Mouse (Mus musculus) regulatory T cell (primary cell): Measurements from ENCODE around the gene Nyap2.

ENCODE experiments used
- in situ Hi-C: fragments of 300-600 bp; cut with MboI, MseI; formaldehyde crosslinking; loops from one replicate; pipeline ENCODE4 v1.15.1; 2025; ENCODE audit warnings: high pct_unique_total_duplicates

The Nyap2 gene

DNA sequence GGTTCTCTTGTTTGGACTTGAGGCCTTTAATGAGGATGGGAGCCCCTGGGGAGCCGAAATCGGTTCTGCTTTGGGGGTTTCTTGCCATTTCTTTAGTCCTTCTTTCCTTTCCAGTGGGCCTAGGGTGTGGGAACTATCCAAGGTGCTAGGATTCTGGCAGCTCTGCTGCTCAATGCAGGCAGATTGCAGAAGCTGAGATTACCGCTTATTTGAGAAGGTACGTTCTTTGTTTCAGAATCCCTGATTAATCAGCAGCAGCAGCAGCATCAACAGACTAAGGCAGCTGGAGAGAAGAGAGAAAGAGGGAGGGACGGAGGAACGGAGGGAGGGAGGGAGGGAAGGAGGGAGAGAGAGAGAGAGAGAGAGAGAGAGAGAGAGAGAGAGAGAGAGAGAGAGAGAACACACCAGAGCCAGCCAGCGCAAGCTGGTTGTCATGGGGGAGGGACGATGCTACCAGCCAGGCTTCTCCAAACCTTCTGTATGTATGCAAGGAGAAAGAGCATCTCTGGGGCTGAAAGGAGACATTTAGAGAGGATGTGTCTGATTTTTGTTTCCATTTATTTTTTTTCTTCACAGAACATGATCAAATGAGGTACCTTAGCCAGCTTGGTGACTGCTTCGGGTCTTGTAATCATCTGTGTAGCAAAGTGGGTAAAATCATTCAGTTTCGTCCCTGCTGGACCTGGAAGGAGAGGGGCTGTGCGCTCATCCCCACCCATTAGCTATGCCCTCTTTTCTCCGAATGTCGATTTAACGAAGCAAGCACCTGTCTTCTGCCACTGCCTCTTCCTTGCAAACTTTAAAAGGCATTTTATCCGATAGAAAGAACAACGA, at the start of gene Nyap2:
Gene Nyap2, plus strand, starts transcription at position 120 of the 834 bp plus-strand sequence.
- in situ Hi-C loops = no loop called here

DNA sequence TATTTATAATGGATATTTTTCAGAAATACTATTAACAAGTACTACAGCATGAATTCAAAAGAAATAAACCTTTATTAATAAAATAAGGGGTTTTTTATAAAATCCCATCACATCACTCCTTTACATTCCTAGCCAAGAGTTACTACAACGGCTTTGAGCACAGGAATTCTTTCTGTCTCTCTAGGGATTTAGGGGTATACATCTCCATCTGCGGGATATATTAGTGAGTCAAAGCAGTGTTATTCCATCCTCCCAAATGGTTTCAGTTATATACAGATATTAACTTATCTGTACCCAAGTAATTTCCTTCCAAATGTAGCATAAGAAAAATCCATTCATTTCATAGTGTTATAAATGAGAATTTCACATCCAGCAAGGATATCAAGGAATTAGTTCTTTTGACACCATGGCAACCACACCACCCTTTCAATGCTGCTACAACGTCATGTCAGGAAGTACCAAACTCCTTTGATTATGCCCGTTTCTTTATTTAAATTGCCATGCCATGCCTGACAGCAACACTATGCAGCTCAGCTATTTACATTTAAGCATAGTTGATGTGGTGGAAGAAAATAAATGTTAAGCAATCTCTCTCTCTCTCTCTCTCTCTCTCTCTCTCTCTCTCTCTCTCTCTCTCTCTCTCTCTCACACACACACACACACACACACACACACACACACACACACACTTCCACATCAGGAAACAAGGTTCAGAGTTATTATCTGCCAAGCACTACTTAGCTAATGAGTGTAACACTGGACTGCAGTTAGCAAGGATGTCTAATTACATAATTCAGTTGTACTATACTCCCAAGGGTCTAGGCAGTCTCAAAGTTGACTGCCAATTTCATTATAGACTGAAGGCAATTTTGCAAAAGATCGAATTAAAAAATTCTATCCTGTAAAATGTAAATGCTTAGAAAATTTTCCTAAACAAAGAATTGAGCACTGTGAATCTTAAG, 33.6 kb upstream of the Nyap2 start:
- in situ Hi-C loops = no loop called here

DNA sequence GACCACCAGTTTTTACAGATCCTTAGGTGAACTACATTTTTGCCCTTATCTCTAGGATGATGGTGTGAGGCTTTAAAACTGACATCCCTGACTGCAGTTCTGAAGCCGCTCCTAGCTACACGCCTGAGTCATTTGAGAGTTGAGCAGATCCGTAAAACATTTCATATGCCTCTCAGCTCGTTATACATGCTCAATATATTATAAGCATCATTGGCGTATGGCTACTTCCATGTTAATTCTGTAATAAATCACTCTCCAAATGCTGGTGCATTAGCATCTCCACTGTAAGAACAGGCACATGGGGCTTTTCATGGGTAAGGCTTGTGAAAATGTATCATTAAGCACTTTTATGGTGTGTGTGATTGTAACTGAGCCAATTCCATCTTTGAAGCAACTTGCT, 18.4 kb upstream of the Nyap2 start:
- in situ Hi-C loops = no loop called here

DNA sequence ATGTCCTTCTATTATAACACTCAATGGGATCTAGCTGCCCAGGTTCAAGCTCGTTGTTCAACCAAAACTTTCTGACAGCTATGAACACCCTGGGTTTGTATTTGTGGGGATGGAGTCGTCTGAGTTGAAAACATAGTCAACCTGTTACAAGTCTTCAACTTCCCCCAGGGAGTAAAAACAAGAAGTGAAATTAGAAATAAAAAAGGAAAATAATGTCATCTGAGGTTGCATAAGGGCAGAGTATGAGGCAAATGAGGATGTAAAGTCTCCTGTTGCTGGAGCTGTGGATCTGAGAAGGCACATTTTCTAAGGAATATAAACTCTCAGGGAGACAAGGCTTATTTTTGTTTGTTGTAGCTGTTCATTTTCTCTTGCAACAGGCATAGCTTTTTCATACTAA, 17.9 kb upstream of the Nyap2 start:
- in situ Hi-C loops = no loop called here

DNA sequence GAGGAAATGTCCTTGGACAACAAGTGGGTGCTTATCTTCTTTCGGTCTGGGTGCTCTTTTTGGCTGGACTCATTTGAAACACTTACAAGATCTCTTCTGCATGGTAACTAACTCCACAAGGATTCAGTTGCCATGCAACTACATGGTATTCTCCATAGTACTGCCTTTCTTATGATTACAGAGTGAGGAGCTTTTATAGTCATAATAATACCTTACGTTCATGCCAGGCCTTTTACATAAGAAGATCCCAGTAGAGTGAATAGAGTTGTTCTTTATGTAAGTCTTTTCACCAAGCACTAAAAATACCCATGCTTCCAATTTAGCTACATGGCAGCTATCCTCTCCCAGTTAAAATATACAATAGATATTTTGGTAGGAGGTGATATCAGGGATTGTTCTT, 13.9 kb upstream of the Nyap2 start:
- in situ Hi-C loops = loop anchor here (5.0 kb wide), 1 partner anchor 109 kb away; no protein-coding TSS in a partner anchor

DNA sequence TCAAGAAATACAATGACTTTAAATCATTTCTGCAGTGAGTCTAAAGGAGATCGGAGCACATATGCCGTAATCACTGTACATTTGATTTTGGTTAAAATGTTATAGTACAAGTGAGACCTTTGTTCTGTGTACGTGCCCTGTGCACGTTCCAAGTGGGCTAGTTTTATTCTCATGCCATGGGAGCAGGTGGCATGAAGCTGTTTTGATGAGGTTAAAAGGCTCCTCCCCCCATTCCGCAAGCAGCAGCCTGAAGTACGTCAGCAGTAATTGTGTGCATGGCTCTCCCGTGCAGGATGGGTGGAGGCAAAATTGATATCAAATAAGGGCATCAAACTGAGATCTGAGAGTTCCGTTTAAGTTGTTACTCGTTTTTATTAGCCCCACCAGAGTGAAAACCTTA, 491 bp upstream of the Nyap2 start:
- in situ Hi-C loops = no loop called here

DNA sequence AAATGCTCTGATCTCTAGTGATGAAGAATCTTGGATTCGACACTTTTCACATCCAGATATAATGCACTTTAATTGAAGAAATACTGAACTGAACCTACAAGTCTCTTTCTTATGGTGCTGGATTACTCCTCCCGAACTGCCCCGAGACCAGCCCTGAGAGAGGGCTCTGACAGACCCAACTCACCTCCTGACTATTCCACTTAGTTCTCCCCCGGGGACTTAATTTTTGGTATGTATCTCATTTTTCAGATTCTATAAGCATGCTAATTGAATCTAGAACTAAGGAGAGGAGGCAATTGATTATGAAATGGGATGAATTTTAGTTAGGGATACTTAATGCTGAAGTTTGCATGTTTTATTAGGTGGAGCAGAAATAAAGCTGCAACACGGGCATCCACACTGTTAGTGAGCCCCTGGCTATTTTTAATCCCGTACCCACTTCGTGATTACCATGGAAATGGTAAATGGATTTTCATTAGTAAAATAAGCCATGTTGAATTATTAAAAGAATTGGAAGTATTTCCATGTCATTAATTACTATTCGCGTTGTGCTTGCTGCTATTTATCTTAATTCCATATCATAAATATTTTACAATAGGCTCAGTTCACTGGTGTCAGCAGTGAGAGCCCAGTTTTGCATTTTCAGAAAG, 1.0 kb downstream of the Nyap2 start:
- in situ Hi-C loops = no loop called here

DNA sequence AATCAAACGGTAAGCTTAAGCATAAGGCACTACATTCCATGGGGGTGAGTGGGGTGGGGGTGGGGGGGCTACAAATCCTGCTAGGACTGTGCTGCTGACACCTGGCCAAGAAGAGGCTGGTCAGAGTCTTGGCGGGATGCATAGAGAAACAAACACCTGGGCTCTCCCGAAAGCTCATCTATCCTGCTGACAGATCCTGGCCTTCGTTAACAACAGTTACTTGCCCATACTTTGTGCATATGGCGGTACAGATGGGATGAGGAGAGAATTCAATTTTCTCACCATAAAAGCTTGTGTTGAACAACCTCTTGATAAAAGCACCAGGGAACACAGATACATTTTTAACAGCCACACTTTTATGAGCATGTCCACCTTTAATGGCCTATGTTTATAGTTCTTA, 10.7 kb downstream of the Nyap2 start:
- in situ Hi-C loops = no loop called here

DNA sequence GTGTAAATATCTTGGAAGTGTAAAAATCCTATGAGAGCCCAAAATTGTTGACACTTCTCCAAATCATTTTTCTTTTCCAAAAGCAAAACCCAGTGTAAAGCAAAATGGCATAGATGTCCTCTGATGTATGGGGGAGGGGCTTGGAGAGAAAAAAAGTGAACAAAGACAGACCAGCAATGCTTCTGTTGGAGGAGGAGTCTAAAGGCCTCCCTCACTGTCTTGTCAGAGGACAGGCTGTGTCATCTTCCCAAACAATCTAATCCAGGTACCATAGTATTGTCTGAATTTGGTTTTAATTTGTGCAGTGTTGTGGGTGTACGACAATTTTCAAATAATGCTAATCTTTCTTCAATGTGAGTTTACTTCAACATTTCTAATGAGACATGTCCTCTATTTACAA, 13.7 kb downstream of the Nyap2 start:
- in situ Hi-C loops = no loop called here

DNA sequence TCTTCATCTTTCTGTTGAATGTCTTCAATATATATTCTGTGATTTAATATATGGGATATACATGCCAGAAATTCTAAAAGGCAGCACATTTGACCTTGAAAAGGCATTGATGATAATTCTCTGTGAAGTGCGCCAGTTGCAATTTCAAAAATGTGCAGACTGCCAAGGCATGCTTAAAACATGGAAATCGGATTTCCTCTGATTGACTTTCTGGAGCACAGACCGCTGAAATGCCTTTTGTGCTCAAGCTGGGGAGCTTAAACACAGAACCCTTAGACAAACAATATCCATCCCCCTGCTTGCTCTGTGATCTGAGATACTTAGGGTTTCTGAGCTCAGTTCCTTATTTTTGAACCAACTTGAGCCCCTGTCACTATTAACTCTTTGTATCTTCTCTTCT, 14.2 kb downstream of the Nyap2 start:
- in situ Hi-C loops = no loop called here

DNA sequence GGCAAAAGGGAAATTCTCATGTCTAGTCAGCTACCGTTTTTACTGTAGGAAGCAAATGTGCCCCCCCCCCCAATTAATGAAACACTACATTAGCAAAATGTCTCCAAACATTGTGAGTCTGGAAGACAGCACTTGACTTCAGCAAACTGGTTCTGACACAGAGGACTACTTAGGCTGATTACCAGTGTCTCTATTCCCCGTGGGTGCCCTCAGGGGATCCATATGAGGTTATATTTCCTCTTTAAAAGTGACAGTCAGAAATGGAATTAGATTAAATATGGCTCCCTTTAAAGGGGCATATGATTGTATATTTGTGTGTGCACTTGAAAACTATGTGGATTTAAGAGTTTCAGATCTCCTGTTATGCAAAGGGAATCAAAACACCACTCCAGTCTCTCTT, 15.3 kb downstream of the Nyap2 start:
- in situ Hi-C loops = no loop called here

DNA sequence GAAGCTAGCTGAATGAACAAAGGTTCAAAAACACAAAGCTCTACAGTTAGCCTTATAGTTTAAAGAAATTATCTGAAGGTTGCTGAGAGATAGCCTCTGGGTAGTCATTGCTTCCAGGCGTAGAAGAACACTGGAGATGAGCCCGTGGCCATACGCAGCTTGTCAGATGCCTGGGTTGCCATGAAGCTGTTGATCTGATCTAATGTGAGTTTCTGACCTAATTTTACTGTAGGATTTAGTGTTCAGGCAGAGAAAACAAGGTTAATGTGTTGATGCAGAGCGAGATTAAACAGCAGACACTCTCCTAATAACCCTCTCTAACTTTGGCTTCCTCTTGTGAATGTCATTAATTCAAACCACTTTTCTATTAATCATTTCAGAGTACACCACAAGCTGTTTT, 16.1 kb downstream of the Nyap2 start:
- in situ Hi-C loops = no loop called here

DNA sequence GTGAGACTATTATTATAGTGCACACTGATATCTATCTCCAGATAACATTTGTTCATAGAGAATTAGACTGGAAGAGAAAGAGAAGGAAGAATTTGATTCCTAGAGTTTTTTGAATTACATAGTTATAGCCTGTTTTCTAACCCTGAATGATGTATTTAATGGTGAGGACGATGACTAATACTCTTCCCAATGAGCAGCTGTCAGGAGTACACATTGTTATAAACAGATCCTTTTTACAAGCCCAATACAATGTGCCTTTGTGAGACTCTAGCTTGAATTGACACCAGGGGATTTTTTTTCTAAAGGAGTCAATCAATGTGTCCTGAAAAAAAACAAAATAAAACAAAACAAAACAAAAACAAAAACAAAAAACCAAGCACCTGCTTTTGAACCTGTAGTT, 22.2 kb downstream of the Nyap2 start:
- in situ Hi-C loops = no loop called here

DNA sequence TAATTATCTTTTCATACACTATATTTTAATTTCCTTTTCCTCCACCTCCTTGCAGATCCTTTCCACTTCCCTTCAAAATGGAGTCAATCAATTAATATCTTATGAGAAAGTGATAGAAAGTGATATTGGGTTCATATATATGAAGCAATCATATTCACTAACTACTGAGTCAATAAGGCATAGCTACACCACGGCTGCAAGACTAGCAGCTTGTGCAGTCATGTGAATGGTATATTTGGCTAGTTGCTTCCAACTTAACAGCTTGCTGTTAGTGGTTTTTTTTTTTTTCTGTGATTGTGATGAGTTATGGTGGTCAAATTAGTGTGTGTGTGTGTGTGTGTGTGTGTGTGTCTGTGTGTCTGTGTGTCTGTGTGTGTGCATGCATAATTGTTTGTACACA, 25.0 kb downstream of the Nyap2 start:
- in situ Hi-C loops = no loop called here

DNA sequence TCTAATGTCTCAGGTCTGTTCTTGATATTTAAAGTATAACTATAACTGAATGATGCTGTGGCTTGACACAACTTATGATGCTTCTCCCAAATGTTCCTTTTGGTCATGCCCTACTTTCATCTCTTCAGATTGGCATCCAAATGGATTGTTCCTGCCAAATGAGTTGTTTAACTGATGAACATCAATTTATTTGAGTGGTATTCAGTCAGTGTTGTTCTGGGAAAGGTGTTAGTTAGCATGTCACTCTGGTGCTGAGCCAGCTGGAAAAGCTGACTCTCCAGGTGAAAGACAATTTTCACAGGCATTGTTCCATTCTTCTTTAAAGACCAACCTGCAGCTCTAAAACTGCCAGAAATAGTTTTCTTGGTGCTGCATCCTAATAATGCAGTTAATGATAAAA, 43.0 kb downstream of the Nyap2 start:
- in situ Hi-C loops = no loop called here

DNA sequence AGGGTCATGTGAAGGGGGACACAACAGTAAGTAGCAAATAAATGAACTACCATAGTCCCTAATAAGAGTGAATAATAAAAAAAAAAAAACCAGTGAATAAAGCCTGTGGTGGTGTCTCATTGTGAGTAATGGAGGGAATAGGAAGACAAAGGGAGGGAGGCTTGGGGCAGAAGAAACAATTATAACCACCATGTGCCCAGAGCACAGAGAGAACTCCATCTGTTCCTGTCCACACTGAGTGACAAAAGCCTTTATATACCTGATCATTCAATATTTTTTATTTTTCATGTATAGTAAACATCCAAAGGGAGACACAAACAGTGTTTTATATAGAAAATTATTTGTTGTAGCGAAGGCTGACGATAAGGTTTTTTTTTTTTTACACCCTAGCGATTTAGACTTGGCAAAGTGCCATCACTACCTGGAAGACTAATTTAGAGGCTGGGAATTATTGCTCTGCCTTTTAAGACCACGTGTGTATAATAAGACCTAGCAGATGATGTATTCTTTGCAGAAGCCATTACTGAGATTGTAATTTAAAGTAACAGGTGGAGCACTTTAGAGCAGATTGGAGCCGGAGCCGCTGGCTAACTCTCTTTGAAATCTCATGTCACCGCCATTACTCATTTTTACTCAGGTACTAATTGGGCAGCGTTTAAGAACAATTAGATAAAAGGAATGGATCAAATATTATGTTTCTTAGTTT, 55.4 kb downstream of the Nyap2 start:
- in situ Hi-C loops = loop anchor here (5.0 kb wide), 1 partner anchor 50 kb away; no protein-coding TSS in a partner anchor

DNA sequence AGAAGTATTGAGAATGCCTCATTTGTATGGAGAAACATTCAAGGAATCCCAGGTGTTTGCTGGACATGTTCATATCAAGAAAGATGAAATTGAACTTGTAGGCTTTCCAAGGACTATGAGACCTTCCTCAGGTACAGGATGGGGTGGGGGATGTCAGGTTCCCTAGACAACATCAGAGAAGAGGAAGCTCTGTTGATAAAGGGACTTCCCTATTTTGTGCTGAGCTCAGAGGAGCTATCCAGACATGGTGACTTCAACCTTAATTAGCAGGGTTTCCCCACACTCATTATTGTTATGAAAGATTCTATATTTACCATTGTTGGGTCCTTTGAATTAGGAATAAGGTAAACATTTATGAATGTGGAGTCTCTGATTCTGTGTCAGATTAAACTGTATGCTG, 67.1 kb downstream of the Nyap2 start:
- in situ Hi-C loops = no loop called here

DNA sequence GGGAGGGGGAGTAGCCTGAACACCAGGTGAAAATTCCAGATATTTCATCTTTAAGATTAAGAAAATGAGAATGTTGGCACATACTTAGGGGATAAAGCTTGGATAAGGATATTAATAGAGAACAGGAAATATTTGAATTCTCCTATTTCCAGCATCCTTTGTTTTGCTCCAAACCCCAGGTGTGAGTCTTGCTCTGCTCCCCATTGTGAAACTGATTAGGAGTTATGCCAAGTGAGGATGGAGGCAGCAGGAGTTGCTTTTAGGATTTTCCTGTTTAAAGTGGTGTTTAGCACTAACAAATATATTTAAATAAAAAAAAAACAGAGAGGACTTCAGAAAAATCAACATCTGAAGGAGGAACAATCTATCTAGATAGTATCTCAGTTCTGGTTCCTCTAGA, 68.8 kb downstream of the Nyap2 start:
- in situ Hi-C loops = no loop called here

DNA sequence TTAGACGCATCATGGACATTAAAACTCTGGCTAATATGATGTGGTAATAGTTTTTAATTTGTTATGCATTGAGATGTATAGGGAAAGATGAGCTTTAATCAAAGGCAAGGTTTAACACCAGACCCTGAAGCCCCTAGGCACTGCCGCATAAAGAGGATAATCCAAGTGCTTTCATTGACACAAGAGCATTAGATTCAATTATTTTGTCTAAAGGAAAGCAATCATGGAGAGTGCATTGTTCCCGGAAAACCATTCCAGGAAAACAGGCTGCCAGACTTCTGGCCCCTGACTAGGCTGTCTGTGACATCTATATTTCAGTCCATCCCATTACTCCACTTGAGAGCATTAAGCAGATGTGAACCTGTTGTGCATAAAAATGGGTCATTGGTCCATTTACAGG, 92.5 kb downstream of the Nyap2 start:
- in situ Hi-C loops = no loop called here

DNA sequence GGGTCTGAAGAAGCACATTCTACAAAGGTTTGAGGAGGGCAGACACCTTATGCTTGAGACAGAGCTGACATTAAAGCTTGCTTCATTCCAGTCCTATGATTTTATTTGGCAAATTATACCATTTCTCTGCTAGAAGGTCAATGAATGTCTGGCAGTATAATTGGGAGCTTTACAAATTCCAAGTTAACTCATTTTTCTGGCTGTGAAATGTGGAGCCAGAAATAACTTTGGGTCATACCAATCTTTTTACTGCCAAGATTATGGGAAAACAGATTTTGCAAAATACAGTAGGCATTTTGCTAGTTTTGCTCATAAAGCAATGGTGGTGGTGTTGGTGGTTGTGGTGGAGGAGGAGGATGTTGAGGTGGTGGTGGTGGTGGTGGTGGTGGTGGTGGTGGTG, 96.0 kb downstream of the Nyap2 start:
- in situ Hi-C loops = loop anchor here (5.0 kb wide), 1 partner anchor 110 kb away; no protein-coding TSS in a partner anchor

DNA sequence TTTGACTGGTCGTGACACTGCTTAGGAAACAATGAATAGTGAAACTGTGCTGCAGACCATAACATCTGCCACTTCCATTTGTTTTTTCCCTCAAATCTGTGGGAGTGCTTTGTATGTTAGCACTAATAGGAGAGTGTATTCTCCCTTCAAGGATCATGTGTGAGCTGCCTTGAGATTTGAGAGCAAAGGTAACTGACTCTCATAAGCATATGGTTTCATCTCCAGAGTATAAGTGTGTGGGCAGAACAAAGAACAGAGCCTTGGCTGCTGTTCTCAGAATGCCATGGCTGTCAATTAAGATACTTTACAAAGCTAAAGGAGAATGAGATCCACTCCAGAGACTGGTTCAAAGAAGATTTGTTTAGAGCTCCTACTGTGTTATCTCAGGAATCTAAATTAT, 96.6 kb downstream of the Nyap2 start:
- in situ Hi-C loops = loop anchor here (5.0 kb wide), 1 partner anchor 111 kb away; no protein-coding TSS in a partner anchor
